Comparison of ENCODE assay signal across 29 mouse cellular contexts in genomic region chrX:103311723-103312122, GRCm38 (mm10). TPM values are rescaled to one million over a fixed set of nuclear protein-coding genes. Genes with fewer than 3 reads are reported as not detected.
"Had no signal": no experiment of that assay in that cellular context is flagged by ENCODE, and none has a peak within 500 bp of the region (broad histone marks: within the 10 kb centered on the region; RNA-seq: fewer than 3 reads in every experiment).

No protein-coding gene starts in this region.

- H3K4me1 ChIP-seq: lung, embryonic 15.5 days; megakaryocyte, embryonic 14.5 days; midbrain, embryonic 13.5 days; midbrain, embryonic 15.5 days; neural tube, embryonic 12.5 days had no signal

- H3K9ac ChIP-seq: liver, postnatal 0 days; lung, embryonic 15.5 days; midbrain, embryonic 13.5 days; midbrain, embryonic 15.5 days; neural tube, embryonic 12.5 days had no signal

- H3K27ac ChIP-seq: lung, embryonic 15.5 days; macrophage; midbrain, embryonic 13.5 days; midbrain, embryonic 15.5 days; neural tube, embryonic 12.5 days had no signal

- H3K9me3 ChIP-seq: lung, embryonic 15.5 days; megakaryocyte, embryonic 14.5 days; midbrain, embryonic 13.5 days; midbrain, embryonic 15.5 days; neural tube, embryonic 12.5 days had no signal

- H3K36me3 ChIP-seq: lung, embryonic 15.5 days; midbrain, embryonic 13.5 days; midbrain, embryonic 15.5 days; neural tube, embryonic 12.5 days had no signal

- H3K4me3 ChIP-seq: lung, embryonic 15.5 days; megakaryocyte, embryonic 14.5 days; midbrain, embryonic 13.5 days; midbrain, embryonic 15.5 days; neural tube, embryonic 12.5 days had no signal

- DNase-seq: liver, postnatal 0 days; lung, adult 2 months; lung, postnatal 14 days; lung, postnatal 36 days; retina, postnatal 1 day; right cerebral cortex, adult 18-20 months; right cerebral cortex, postnatal 25 days; right cerebral cortex, postnatal 4 days; spleen, adult 18-20 months; thymus, adult 2 months; thymus, postnatal 25 days; thymus, postnatal 4 days had no signal

RNA-seq across cellular contexts. Expression of gene Cdx4, which starts 9.5 kb away (rescaled TPM):
- total RNA-seq: megakaryocyte progenitor cell, adult 5-6 weeks; midbrain, postnatal 0 days; monocyte, adult 5-6 weeks; neutrophil, adult 5-6 weeks had no signal
- polyA plus RNA-seq: liver, postnatal 0 days; lung, adult 2 months; lung, embryonic 15.5 days; lung, postnatal 0 days; macrophage; midbrain, embryonic 11.5 days; midbrain, embryonic 13.5 days; midbrain, embryonic 15.5 days; midbrain, postnatal 0 days; neural tube, embryonic 12.5 days; neural tube, embryonic 14.5 days; small intestine, adult 2 months; stomach, embryonic 14.5 days; stomach, embryonic 16.5 days; thymus, adult 2 months; urinary bladder, adult 2 months had no signal

RNA-seq across cellular contexts. Expression of gene Chic1, which starts 44.6 kb away (rescaled TPM):
- polyA plus RNA-seq: macrophage had no signal
